Mouse (Mus musculus) CD4-positive, CD25-positive, alpha-beta regulatory T cell, adult 2 months (primary cell): ENCODE data around the gene Dtx3l.
A peak's percentile ranks its signal among the peaks of the same experiment; 100 is the strongest.
"Not testable (repeated sequence)": the region's sequence is repeated elsewhere in the genome, so short reads cannot be mapped to it uniquely, and the experiment has no call there.

Experiments
- DNase-seq: peaks from one replicate; pipeline ENCODE4 v3.0.0-alpha.2; 2012; ENCODE audit warnings: low read depth, low spot score

Gene Dtx3l

GRCm38 (mm10) chr16:35932179-35933055 is 6.5 kb downstream of the Dtx3l start:
- DNase-seq = no peak

- DNase-seq = no peak
Measured at GRCm38 (mm10) chr16:35924341-35924740, 14.6 kb downstream of the Dtx3l start.

DNA sequence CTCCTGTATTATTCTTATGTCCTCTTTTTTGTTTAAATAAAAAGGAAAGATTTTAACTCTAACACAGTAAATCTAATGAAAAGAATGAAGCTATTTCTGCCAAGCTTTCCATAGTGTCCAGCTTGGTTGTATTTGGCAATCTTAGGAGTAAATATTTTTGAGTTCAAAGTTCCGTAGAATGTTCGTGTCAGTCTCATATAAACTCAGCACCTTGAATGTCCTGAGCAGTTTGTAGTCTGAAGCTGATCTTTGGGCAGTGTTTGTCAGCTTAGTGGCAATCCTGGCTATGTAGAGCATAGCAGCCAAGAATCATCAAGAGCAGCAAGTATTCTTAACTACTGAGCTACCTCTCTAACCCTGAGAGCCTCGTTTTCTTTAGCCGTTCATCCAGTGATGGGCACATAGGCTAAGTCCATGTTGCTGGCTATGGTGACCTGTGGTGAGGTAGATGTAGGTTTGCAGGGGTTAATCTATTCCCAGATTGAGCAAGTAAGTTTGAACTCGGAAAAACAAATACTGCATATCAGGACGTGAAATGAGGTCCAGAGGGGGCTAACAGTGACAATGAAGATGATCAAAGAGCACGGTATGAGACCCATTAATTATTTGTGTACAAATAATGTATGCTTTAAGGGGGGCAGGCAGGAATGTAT is 15.3 kb downstream of the Dtx3l start:
- no peak for DNase-seq

- DNase-seq = no peak
Measured at GRCm38 (mm10) chr16:35922301-35922895, 16.6 kb downstream of the Dtx3l start.

GRCm38 (mm10) chr16:35921676-35922235 is 17.2 kb downstream of the Dtx3l start:
- DNase-seq = no peak

GRCm38 (mm10) chr16:35918721-35919543 is 20.0 kb downstream of the Dtx3l start:
- DNase-seq = peak; percentile 74

GRCm38 (mm10) chr16:35914301-35914700 is 24.6 kb downstream of the Dtx3l start:
- DNase-seq = no peak

DNA sequence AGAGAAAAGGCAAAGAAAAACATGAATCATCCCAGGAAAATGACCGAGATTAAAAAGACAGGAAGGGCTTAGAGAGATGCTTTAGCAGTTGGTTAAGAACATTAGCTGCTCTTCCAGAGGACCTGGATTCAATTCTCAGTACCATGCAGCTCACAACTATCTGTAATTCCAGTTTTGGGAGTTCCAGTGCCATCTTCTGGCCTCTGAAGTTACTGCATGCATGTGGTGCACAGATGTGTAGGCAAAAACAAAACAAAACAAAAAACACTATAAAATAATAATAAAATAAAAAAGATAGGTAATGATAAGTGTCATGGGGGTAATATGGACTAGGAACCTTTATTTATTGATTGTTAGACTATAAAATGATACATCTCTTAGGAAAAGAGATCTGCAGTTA is 25.4 kb downstream of the Dtx3l start:
- peak; percentile 71 for DNase-seq

GRCm38 (mm10) chr16:35911449-35911848 is 27.5 kb downstream of the Dtx3l start:
- DNase-seq = no peak

- DNase-seq = no peak
Measured at GRCm38 (mm10) chr16:35907432-35908201, 31.3 kb downstream of the Dtx3l start.

DNA sequence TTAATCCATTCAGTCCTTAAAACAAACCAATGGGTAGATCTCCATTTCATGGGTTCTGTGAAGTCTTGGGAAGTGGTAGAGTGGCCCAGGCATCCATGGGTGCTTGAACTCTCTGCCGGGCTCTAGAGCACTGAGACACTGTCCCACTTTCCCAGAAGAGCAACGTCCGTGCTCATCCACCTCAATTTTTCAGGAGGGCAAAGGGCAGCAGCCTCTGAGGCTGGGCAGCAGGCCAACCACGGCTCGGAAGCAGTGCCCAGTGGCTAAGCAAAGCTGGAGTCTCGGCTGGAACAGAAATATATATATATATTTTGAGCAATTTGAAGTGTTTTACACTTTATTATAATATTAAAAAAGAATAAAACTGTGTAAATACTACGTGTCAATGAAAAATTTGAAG is 32.1 kb downstream of the Dtx3l start:
- DNase-seq = no peak

DNA sequence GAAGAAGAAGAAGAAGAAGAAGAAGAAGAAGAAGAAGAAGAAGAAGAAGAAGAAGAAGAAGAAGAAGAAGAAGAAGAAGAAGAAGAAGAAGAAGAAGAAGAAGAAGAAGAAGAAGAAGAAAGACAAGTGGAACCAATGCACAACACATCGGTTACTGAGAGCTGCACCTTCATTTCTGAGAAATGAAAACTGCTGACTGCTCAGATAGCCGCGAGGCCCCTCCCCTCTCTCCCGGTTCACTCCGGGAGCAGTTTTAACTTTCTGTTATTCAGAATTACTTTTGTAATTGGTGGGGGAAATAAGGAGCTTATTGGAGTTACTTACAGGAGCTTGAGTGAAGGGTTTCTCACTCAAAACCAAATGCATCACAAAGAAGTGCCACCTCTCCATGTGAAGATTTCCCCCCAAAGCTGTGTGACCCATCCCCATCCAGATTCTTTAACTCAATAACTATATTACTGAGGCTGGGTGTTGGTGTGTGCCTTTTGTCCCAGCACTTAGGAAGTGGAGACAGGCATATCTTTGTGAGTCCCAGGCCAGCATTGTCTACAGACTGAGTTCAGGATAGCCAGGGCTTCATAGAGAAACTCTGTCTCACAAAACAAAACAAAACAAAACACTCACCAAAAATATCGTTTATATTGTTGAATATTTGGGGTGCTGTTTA is 33.0 kb downstream of the Dtx3l start:
- DNase-seq = peak; percentile 33

DNA sequence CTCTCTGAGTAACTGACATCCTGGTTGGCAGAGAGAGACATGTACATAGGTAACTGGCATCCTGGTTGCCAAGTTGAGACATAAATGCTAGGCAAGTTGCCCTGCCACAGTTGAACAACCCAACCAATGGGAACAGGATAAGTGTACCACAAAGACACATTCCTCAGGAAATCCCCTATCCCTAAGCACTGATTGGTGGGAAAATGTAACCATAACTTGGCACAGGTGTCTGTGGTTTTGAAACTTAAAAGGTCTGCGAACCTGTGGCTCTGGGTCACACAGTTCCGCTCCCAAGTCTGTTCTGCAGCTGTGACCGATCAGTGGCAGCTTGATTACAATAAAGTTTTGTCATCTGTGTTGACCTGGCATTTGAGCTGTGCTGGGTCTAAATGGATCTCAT is 33.6 kb downstream of the Dtx3l start:
- DNase-seq = peak; percentile 51

- DNase-seq = no peak
Measured at GRCm38 (mm10) chr16:35904121-35904736, 34.7 kb downstream of the Dtx3l start.

- no peak for DNase-seq
Measured at GRCm38 (mm10) chr16:35903014-35903640, 35.8 kb downstream of the Dtx3l start.

GRCm38 (mm10) chr16:35900541-35900940 is 38.4 kb downstream of the Dtx3l start:
- DNase-seq = no peak

DNA sequence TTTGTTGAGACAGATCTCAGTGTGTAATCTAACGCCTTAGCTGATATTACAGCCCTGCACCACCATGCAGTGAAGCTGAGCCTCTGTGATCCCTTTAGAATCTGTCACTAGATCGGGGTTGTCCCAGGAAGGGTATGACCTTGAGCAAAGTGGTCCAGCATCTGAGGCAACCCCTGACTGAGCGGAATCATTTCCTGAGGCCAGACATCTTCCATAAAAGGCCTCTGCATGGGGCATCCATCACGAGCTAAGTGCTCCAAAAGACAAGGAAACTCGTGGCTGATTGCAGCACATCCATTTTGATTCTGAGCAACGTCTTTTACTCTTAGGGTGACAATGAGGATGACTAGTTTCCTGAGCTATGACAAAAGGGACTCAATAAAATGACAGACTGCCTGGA is 44.0 kb downstream of the Dtx3l start:
- no peak for DNase-seq

GRCm38 (mm10) chr16:35891603-35892002 is 47.3 kb downstream of the Dtx3l start:
- not testable (repeated sequence) for DNase-seq

DNA sequence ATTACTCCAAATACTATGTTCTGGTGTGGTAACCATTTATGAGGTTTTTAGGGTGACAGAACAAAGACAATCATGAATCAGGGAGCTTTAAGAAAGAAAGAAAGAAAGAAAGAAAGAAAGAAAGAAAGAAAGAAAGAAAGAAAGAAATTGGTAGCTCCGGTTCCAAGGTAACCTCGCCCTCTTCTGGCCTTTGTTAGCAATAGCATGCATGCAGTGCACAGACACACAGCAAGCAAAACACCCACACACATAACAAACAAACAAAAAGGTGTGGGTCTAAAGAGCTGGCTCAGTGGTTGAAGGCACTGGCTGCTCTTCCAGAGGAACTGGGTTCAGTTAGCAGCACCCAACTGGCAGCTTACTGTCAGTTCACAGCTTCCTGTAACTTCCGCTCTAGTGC is 48.3 kb downstream of the Dtx3l start:
- peak; percentile 44 for DNase-seq
